In genomic region chr2:59611831-59612732, GRCm38 (mm10) we compare ENCODE assay signal across 9 mouse cellular contexts. TPM values are rescaled to one million over a fixed set of nuclear protein-coding genes. Genes with fewer than 3 reads are reported as not detected.
A peak's percentile ranks its signal among the peaks of the same experiment; 100 is the strongest.
DNase-seq lines count a peak whose midpoint lies in the region; ATAC-seq and TF ChIP-seq lines count a peak whose summit lies in the region.
"Had no signal": no experiment of that assay in that cellular context is flagged by ENCODE, and none has a peak within 500 bp of the region (broad histone marks: within the 10 kb centered on the region; RNA-seq: fewer than 3 reads in every experiment).

Tanc1 (plus strand) TSS chr2:59612042.

- no peaks in the 10 kb centered on the region for H3K27me3 ChIP-seq in embryonic facial prominence, embryonic 15.5 days
- no peaks in the 10 kb centered on the region for H3K27me3 ChIP-seq in heart, embryonic 11.5 days (ENCODE audit: control insufficient read depth, insufficient read depth, low read length)
- H3K27me3 ChIP-seq in kidney, embryonic 15.5 days, result no peaks in the 10 kb centered on the region
- H3K27me3 ChIP-seq in liver, adult 2 months (ENCODE audit: control insufficient read depth, insufficient read depth, low read length), result no peaks in the 10 kb centered on the region
- no peaks in the 10 kb centered on the region for H3K27me3 ChIP-seq in myocyte (ENCODE audit: control insufficient read depth, insufficient read depth, insufficient read length)

- TF ChIP-seq POLR2A in bone marrow, adult 2 months (IDR thresholded peaks at IDR 0.05; ENCODE audit: borderline replicate concordance, control insufficient read depth, low read depth, low read length), result no peak
- peak; percentile 80 for TF ChIP-seq POLR2A in liver, adult 2 months (IDR thresholded peaks at IDR 0.05; ENCODE audit: extremely low read depth, insufficient read depth, low read length)
- TF ChIP-seq POLR2A in myocyte (IDR thresholded peaks at IDR 0.05; ENCODE audit: insufficient read length, low read depth), result peak; percentile 84

- under 1% methylated on average over 98 of the region's 99 CpGs for WGBS in bone marrow, adult 2 months
- under 1% methylated on average over 96 of the region's 99 CpGs for WGBS in embryonic facial prominence, embryonic 15.5 days
- under 1% methylated on average over 94 of the region's 99 CpGs for WGBS in heart, embryonic 11.5 days (ENCODE audit: insufficient replicate concordance)
- under 1% methylated on average over 92 of the region's 99 CpGs for WGBS in kidney, embryonic 15.5 days
- WGBS in liver, adult 2 months, result under 1% methylated on average over 95 of the region's 99 CpGs

- H3K4me3 ChIP-seq in bone marrow, adult 2 months (replicated peaks; ENCODE audit: control insufficient read depth, low read depth, low read length), result peak within 1 kb of the TSS; percentile 56
- peak within 1 kb of the TSS; percentile 95 for H3K4me3 ChIP-seq in embryonic facial prominence, embryonic 15.5 days (replicated peaks)
- peak within 1 kb of the TSS; percentile 93 for H3K4me3 ChIP-seq in heart, embryonic 11.5 days (ENCODE audit: low read depth, low read length)
- peak within 1 kb of the TSS; percentile 95 for H3K4me3 ChIP-seq in kidney, embryonic 15.5 days (replicated peaks)
- peak within 1 kb of the TSS; percentile 80 for H3K4me3 ChIP-seq in liver, adult 2 months (ENCODE audit: insufficient read depth, low read depth, low read length)
- peak within 1 kb of the TSS; percentile 90 for H3K4me3 ChIP-seq in myocyte

- peak within 1 kb of the TSS; percentile 82 for H3K4me2 ChIP-seq in embryonic facial prominence, embryonic 15.5 days (replicated peaks)
- H3K4me2 ChIP-seq in heart, embryonic 11.5 days, result peak within 1 kb of the TSS; percentile 93
- peak within 1 kb of the TSS; percentile 87 for H3K4me2 ChIP-seq in kidney, embryonic 15.5 days
- peak within 1 kb of the TSS; percentile 98 for H3K4me2 ChIP-seq in myocyte (ENCODE audit: low read depth)

- peak within 1 kb of the TSS; percentile 93 for H3K9ac ChIP-seq in embryonic facial prominence, embryonic 15.5 days
- peak within 1 kb of the TSS; percentile 97 for H3K9ac ChIP-seq in heart, embryonic 11.5 days (ENCODE audit: low read depth, low read length)
- H3K9ac ChIP-seq in kidney, embryonic 15.5 days, result peak within 1 kb of the TSS; percentile 99
- peak within 1 kb of the TSS; percentile 89 for H3K9ac ChIP-seq in liver, adult 2 months (ENCODE audit: low read depth, low read length)

- no peak within 1 kb of the TSS; the same call in 1 of the 2 replicates for H3K27ac ChIP-seq in bone marrow, adult 2 months (ENCODE audit: control insufficient read depth, insufficient read depth, low read depth, low read length, poor library complexity)
- peak within 1 kb of the TSS; percentile 96 for H3K27ac ChIP-seq in embryonic facial prominence, embryonic 15.5 days (replicated peaks)
- peak within 1 kb of the TSS; percentile 97 for H3K27ac ChIP-seq in heart, embryonic 11.5 days (ENCODE audit: low read depth, low read length)
- peak within 1 kb of the TSS; percentile 98 for H3K27ac ChIP-seq in kidney, embryonic 15.5 days
- H3K27ac ChIP-seq in liver, adult 2 months (replicated peaks; ENCODE audit: insufficient read depth, low read depth, low read length), result peak within 1 kb of the TSS; percentile 76

- peak; percentile 83 for DNase-seq in 3T3-L1 (ENCODE audit: low read depth, low spot score)
- peak; percentile 64 for DNase-seq in liver, adult 2 months (ENCODE audit: extremely low read depth, low read depth, low spot score)
- peak; percentile 51 to 80 for DNase-seq in spleen, postnatal 4 days (ENCODE audit: low spot score in 2 of 2)

- H3K79me2 ChIP-seq in liver, adult 2 months (ENCODE audit: control insufficient read depth, insufficient read depth, low read length), result peaks cover 20% of the 10 kb centered on the region; the same call in 1 of the 2 replicates
- H3K79me2 ChIP-seq in myocyte (ENCODE audit: control insufficient read depth, insufficient read depth), result peaks cover 46% of the 10 kb centered on the region

- H3K36me3 ChIP-seq in embryonic facial prominence, embryonic 15.5 days, result no peaks in the 10 kb centered on the region
- H3K36me3 ChIP-seq in heart, embryonic 11.5 days (ENCODE audit: control insufficient read depth, insufficient read depth, low read length), result no peaks in the 10 kb centered on the region
- H3K36me3 ChIP-seq in kidney, embryonic 15.5 days, result no peaks in the 10 kb centered on the region
- H3K36me3 ChIP-seq in liver, adult 2 months (ENCODE audit: control insufficient read depth, insufficient read depth, low read length), result no peaks in the 10 kb centered on the region
- no peaks in the 10 kb centered on the region for H3K36me3 ChIP-seq in myocyte (ENCODE audit: control insufficient read depth, insufficient read depth)
- H3K36me3 ChIP-seq: G1E had no signal

- no peak for TF ChIP-seq CTCF in bone marrow, adult 2 months (IDR thresholded peaks at IDR 0.05; ENCODE audit: control insufficient read depth, insufficient read depth, low read length)
- no peak for TF ChIP-seq CTCF in liver, adult 2 months (IDR thresholded peaks at IDR 0.05; ENCODE audit: low read depth, low read length)

- peak; percentile 93 for ATAC-seq in embryonic facial prominence, embryonic 15.5 days (ENCODE audit: insufficient number of reproducible peaks, low FRiP score, low TSS enrichment, low read depth)
- ATAC-seq in heart, embryonic 11.5 days (replicated peaks; ENCODE audit: insufficient number of reproducible peaks, low FRiP score, low TSS enrichment), result peak; percentile 93
- ATAC-seq in kidney, embryonic 15.5 days (replicated peaks; ENCODE audit: low FRiP score), result peak; percentile 94

- H3K4me1 ChIP-seq in bone marrow, adult 2 months (ENCODE audit: control insufficient read depth, insufficient read depth, low read length), result no peaks in the 10 kb centered on the region
- peaks cover 41% of the 10 kb centered on the region for H3K4me1 ChIP-seq in embryonic facial prominence, embryonic 15.5 days
- peaks cover 43% of the 10 kb centered on the region for H3K4me1 ChIP-seq in heart, embryonic 11.5 days (ENCODE audit: control insufficient read depth, insufficient read depth, low read length)
- peaks cover 76% of the 10 kb centered on the region for H3K4me1 ChIP-seq in kidney, embryonic 15.5 days
- peaks cover 23% of the 10 kb centered on the region for H3K4me1 ChIP-seq in liver, adult 2 months (ENCODE audit: control insufficient read depth, insufficient read depth, low read length)

- peak within 1 kb of the TSS; percentile 63 for H3ac ChIP-seq in myocyte (ENCODE audit: control insufficient read depth, insufficient read length)

- no peaks in the 10 kb centered on the region for H3K9me3 ChIP-seq in embryonic facial prominence, embryonic 15.5 days (replicated peaks)
- H3K9me3 ChIP-seq in heart, embryonic 11.5 days (replicated peaks; ENCODE audit: control insufficient read depth, low read length), result no peaks in the 10 kb centered on the region
- no peaks in the 10 kb centered on the region for H3K9me3 ChIP-seq in kidney, embryonic 15.5 days (replicated peaks)
- H3K9me3 ChIP-seq: G1E had no signal

TF ChIP-seq in myocyte, 11 proteins besides CTCF, POLR2A, EP300 and RAD21:
- TF ChIP-seq CEBPB (IDR thresholded peaks at IDR 0.05; ENCODE audit: insufficient read depth, poor library complexity, severe bottlenecking) (no peak), E2F4 (IDR thresholded peaks at IDR 0.05; ENCODE audit: insufficient read depth) (no peak), MYOG (IDR thresholded peaks at IDR 0.05; ENCODE audit: control insufficient read depth in 1 of 3, insufficient read depth in 1 of 3, insufficient read length in 2 of 3, low read depth in 2 of 3) (peak in 2 of 3 experiments; percentile 61 to 88), POLR2AphosphoS2 (IDR thresholded peaks at IDR 0.05; ENCODE audit: insufficient read length, low read depth) (peak; percentile 48), MYOD1 (IDR thresholded peaks at IDR 0.05; ENCODE audit: control insufficient read depth in 1 of 3, insufficient read length in 2 of 3, low read depth in 2 of 3) (peak in 2 of 3 experiments; percentile 53 to 75)

RNA-seq across cellular contexts. Expression of gene Tanc1, which starts in this region (rescaled TPM):
- 5.9 and 7.4 TPM in 2 replicates for polyA plus RNA-seq in bone marrow, adult 2 months (2011; ENCODE audit: insufficient read depth, insufficient read length, low replicate concordance, missing spikeins)
- polyA plus RNA-seq in embryonic facial prominence, embryonic 15.5 days (2015; fragmentation: Nextera tagmentation; extraction: Ambion mirVana), result 40.7 and 42.0 TPM in 2 replicates
- polyA plus RNA-seq in heart, embryonic 11.5 days (2014; fragmentation: Nextera tagmentation; extraction: Ambion mirVana), result 26.0 and 30.6 TPM in 2 replicates
- 50.2 and 58.3 TPM in 2 replicates for polyA plus RNA-seq in kidney, embryonic 15.5 days (2015; fragmentation: Nextera tagmentation; extraction: Ambion mirVana)
- 5.0 and 6.8 TPM in 2 replicates for total RNA-seq in liver, adult 2 months (2014; rRNA removed)
- 1.9 and 2.7 TPM in 2 replicates for polyA plus RNA-seq in liver, adult 2 months (2012; rRNA removed)
- polyA plus RNA-seq in myocyte (2012; fragmentation: generic; extraction: Trizol), result 24.7 TPM
